Mouse (Mus musculus): ENCODE measurements around the gene Rnf185.

Gene Rnf185

DNA sequence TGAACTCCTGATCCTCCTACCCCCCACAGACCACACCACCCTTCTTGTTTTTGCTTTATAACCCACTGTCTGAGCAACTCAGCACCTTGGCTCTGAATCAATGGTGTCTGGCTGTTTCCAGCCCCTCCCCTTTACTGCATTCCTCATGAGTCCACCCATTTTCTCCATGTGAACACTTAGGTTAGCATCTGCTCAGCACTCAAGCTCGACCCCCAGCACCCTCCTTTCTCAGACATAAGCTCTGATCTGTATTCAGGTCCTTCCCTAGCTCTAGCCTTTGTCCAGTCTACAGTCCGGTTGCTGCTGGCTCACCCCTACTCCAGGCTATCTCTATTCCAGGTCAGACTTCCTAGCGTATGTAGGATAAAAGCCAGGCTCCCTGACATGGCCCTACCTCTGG lies 56.1 kb downstream of the Rnf185 start:
- no peak for DNase-seq (ENCODE audit: extremely low spot score, low spot score)

DNA sequence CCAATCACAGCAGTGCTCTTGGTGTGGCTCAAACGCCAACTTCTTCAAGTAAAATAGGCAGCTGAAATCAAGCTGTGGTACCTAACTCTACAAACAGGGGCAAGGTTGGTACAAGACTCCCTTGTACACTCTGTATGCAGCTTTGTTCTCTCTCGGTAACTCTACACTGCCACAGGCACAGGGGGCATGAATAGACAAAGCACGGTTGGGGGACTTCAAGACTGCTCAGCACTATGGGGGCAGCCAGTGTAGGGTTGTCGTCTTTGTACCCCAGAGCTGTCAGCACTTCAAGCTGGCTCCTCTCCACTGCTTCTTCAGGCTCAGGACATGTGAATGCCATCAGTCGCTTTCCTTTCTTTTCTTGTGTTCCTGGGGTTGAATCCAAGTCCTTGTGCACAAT lies 57.6 kb downstream of the Rnf185 start:
- DNase-seq (ENCODE audit: extremely low spot score, low spot score) = no peak

DNA sequence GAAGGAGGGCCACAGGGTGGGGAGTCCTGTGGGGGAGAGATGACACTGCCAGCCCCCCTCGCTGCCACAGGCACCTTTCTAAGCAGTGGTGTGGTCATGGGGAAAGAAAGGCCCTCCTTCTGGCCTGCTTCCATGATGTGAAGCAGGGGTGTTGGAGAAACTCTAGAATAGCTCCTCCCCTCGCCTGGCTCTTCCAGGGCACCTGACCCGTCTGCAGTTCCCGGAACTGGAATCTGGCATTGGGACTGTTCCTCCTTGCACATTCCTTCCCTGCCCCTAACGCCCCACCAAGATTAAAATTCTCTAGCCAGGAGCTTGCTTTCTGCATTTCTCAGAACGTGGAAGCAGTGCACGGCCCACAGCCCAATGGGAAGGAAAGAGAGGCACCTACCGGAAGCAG lies 59.6 kb downstream of the Rnf185 start:
- DNase-seq (ENCODE audit: extremely low spot score, low spot score) = no peak

DNA sequence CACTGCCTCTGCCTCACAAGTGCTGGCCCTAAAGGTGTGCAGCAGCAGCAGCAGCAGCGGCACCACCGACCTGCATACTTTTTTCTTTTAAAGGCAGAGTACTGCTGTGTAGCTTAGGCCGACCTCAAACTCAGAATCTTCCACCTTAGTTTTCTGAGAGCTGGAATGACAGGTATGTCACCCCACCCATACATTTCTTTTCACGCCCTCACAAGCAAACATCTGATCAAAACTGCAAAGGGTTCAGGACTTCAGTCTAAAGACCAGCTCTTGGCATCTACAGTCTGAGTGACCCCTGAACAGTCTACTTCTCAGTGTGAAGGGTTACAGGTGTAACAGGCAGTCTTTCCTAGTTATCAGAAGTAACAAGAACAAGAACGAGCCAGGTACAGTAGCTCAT lies 61.4 kb downstream of the Rnf185 start:
- no peak for DNase-seq (ENCODE audit: extremely low spot score, low spot score)

DNA sequence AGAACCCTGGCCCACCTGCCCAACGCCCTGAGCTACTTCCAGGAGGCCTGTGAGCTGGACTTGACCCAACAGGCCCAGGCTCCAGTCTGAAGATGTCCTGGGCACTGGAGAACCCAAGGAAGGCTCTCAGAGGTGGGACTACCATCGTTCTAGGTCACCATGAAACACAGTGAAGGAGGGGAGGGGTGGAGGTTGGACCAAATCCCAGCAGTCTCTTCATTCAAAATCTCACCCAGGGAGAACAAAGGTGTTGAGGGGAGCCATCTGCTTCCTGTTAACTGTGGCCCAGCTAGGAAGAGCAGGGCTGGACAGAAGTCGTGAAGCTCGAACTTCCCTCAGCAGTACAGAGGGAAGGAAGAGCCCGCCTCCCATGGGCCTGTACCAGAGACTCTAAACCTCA lies 62.2 kb downstream of the Rnf185 start:
- DNase-seq (ENCODE audit: extremely low spot score, low spot score) = no peak

DNA sequence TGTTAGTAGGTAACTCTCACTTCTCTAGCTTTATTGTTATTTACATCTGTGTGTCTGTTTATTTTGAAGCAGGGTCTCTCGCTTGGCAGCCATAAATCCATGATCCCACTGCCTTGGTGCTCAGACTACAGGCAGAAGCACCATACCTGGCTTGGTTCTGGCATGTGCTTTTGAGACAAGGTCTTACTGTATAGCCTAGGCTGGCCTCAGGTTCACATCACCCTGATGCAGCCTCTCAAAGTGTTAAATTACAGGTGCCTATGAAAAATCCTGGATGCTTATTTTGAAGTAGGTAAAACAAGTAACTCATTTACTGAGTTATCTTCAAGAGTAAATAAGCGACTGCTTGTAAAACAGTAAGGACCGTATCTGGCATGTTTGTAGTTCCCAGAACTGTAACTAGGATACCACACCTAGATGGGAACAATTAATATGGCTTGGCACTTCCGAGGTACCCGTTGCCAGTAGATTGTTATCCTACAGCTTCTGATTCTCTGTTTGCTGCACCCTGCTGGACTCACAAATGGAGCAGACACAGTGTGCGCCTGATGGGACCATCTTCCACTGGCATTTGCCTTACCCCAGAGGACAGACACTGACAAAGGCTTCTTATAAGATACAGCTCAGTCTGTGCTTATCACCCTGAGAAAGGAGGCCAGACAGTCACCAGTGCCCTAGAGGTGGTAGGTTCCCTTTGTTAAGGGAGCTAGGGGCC lies 64.5 kb downstream of the Rnf185 start:
- DNase-seq (ENCODE audit: extremely low spot score, low spot score) = no peak

DNA sequence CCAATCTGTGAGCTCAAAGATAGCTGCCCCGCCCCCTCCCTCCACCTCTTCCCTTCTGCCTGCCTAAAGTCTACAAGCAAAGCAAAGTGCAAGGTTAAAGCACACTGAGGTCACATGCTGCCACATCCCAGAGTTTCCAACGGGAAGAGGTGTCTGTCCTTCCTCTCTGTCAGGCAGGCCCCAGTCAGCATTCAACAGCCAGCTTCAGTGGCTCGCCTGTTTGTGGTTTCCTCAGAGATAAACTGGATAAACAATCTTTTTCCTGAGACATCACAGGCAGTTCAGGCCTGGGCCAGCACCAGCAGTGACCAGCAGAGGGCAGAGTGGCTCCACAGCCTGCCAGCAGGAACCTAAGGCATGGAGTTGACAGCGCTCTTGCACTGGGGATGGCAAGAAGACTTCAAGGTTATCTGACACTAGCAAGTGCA lies 65.2 kb downstream of the Rnf185 start:
- peak; percentile 72 for DNase-seq (ENCODE audit: extremely low spot score, low spot score)

DNA sequence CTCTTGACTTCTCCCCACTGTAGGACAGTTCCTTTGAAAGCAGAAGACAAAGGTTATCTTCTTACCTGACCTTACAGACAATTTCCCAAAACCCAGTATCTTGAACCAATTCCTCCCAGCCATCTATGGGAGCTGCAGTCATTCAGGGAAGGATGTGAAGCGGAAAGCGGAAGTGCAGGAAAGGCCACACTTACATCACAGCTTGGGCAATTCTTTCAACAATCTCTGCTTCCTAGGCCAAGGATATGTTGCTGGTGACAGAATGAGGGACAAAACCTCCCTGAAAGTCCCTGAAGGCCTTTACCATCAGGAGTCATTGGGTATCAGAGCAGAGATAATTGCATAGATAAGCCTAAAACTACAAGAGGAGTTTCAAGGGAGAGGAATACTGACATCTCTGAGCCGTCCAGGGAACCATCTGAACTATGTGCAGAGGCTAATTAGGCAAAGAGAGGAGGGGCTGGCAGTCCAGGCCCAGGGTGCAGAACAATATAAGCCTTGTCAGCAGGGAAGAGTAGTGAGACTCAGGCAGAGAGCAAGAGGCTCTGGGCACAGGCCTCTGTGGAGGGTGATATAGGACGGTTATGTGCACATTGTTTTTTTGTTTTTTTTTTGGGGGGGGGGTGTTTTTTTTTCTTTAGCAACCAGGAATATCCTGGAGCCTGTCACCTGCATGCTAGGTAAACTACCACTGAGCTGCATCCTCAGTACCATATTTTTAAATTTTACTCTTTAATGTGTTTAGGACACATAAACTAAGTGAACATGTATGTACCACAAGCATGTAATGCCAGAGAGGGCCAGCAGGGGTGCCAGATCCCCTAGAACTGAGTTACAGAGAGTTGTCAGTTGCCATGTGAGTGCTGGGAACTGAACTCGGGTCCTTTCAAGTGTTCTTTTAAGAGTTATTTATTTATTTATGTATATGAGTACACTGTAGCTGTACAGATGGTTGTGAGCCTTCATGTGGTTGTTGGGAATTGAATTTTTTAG lies 69.3 kb downstream of the Rnf185 start:
- no peak for DNase-seq (ENCODE audit: extremely low spot score, low spot score)

DNA sequence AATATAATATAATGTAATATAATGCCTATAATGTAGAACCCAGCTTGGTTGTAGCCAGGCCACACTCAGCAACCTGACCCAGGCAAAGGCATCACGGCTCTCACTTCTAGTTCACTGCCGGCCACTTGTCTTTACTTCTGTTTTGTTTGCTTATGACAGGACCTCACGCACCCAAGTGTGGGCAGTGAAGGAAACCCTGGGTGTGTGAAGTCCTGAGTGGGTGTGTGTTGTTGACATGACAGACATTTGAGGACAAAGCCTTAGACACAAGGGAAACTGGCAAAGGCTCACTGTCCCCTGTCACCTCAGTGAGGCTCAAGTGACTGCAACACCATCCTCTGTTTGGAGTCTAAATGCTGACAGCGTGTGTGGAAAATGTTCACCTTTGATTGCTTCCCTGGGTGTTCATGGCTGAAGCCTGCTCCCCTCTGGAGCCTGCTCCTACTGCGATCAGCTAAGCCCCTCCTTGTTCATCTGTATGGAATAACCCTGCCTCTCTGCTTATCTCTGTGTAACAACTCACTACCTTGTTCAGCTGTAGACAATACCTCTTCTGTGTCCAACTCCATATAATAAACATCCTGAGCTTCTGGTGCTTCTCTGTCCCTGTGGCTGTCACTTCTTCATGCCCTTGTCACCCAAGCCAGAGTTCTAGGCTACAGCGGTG lies 70.9 kb downstream of the Rnf185 start:
- no peak for DNase-seq (ENCODE audit: extremely low spot score, low spot score)

DNA sequence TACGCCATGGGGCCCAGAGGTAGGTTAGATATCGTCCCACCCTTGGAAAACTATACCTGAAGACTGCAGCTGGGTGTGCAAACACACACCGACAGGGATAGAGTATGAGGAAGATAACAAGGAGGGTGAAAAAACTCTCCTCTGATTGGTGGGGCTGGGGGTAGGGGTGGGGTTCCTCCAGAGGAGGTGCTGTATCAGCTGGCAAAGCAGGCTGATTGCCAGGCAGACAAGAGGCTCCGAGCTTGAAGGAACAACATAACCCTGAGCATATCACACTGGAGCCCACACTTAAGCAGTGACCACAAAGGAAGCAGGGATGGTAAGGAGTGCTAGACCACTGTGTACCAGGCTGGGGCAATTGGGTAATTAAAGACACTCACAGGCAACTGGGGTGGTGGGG lies 72.7 kb downstream of the Rnf185 start:
- no peak for DNase-seq (ENCODE audit: extremely low spot score, low spot score)

DNA sequence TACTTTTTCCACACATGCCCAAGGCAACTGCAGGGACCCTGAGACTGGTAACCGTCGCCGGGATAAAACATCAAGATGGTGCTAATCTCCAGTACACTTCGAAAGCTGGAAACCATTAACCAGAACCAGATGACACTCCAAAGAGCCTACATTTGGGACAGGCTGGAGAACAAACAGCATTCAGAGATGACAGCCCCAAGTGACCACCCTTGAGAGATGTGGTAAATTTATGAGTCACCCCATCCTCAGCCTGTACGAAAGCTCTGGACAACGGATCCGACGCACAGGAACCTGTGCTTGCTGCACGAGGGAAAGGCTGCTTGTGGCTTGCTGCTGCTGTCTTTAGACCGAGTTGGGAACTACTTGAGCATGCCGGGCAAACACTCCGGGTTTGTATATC lies 77.4 kb downstream of the Rnf185 start:
- DNase-seq (ENCODE audit: extremely low spot score, low spot score) = peak; percentile 42

DNA sequence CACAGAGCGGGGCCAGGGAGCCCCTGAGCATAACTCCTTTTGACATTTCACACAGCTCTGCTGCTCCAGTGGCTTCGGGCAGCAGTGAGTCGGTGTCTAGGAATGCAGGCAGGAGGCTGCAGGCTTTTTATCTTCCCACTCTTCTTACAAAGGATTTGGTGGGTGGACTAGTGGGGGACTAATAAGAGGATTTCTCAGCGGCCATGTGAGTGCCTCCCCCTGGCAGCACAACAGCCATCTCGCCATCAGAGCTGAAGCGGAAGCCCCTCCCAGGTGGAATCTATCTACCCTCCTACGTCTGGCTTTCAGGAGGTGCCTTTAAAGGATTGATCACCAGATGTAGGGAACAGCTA lies 77.9 kb downstream of the Rnf185 start:
- peak; percentile 43 for DNase-seq (ENCODE audit: extremely low spot score, low spot score)

DNA sequence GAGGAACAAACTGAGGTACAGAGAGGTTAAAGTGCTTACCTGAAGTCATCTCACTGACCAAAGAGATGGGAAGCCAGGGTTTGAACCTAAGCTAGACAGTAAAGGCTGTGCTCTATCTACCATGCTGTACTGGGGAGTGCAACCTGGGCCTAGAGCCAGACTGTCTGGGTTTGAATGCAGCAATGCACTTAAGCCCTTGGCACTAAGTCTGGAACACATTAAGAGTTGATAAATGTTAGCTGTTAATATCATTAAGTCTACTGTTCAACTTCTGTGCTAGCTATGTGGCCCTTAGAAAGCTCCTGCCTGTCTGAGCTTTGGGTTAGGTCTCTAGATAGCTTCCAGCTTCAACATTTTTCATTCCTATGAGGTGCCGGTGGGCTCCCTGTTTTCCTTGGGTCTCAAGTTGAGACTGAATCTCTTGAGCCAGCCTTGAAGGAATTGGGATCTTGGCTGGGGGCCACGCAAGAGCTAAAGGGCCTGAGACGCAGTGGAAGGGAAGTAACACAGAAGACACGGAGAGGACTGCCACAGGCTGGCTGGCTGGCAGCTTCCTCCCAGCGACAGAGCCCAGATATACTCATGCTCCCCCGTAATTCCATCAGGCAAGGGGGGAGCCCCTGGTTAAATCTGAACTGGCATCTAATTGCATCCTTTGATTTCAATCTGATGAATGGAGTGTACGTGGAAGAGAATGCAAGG lies 78.4 kb downstream of the Rnf185 start:
- DNase-seq (ENCODE audit: extremely low spot score, low spot score) = no peak

DNA sequence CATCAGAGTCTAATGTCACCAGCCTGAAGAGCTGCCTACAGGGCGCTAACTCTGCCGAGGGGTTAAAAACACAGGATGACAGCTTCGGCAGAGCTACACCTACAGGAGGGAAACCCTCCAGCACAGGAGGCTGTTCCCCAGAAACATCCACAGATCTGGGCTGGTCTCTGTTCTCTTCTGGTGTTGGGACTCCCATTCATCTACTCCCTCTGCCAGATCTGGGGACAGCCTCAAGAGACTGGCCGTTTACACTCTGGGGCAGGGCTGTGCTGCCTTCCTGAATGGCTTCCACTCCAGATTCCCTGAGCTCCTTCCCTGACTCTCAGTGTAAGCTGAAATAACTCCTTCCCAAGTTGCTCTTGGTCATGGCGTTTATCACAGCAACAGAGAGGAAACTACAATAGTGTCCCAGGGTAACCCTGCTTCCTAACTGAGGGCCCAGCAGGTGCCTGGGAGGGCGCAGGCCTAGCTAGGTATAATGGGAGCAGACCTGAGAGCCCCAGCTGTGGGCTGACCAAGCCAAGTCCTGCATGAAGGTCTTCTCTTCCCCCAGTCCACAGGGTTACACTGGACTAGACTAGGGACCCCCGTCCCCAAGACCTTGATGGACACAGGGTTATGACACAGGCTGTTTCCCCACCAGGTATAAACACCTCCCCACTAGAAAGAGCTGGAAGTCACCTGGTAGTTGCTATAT lies 80.4 kb downstream of the Rnf185 start:
- no peak for DNase-seq (ENCODE audit: extremely low spot score, low spot score)

DNA sequence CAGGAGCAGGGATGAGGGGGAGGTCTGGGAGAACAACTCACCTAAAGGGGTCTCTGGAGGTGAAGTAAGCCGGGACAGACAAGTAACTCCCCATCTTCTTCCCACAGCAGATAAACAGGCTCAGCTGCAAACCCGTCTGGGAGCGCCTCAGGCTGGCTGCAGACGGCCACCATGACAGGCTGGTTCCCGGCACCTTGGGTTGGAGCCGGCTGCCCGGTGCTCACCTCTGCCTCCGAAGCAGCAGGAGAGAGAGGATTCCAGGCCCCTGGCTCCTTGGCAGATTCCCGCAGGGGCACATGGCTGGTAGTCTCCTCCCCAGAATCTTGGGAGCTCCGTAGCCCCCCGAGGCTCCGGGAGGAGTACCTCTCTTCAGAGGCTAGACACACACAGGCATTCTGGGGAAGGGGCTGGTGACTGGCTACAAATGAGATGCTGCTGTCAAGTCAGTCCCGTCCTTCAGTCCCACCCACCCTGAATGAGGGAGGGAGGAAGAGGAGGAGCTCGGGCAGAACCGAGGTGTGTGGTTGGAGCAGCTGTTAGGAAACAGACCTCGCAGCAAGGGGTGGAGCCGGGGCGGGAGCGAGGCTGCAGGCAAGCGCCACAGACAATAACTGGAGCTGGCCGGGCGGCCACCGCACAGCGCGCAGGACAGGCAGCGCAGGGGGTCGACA lies 81.1 kb downstream of the Rnf185 start:
- peak; percentile 90 for DNase-seq (ENCODE audit: extremely low spot score, low spot score)

DNA sequence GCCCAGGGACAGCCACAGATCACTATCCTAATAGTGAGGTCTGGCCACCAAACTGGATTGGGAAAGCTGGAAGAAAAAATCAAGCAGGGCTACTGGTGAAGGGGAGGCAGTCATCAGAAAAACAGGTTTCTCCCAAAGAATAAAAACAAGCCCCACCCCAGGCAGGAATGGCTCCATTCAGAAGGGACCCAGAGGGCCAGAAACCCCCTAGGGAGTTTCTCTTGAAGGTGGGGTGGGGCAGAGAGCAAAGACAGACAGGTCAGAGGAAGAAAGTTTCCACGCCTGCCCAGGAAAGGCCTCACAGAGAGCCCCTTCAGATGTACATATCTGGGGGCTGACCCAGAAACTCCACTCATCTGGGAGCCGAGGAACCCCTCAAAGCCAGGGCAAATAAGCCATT lies 82.0 kb downstream of the Rnf185 start:
- DNase-seq (ENCODE audit: extremely low spot score, low spot score) = no peak

DNA sequence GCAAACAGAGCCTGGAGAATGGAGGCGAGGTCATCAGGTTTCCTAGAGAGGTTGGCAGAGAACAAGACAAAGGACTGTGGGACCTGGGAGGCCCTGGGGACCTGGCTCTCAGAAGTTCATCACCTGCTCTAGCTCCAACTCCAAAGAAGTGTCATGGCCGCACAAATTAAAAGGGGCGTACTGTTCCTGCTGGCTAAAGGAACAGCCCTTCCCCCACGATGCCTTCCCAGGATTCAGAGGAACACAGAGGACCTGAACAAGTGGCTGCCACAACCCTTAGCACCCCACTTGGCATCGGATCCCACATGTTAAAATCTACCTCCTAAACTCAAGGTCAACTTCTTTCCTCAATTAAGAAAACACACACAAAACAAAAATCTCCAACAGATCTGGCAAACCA lies 82.7 kb downstream of the Rnf185 start:
- no peak for DNase-seq (ENCODE audit: extremely low spot score, low spot score)

DNA sequence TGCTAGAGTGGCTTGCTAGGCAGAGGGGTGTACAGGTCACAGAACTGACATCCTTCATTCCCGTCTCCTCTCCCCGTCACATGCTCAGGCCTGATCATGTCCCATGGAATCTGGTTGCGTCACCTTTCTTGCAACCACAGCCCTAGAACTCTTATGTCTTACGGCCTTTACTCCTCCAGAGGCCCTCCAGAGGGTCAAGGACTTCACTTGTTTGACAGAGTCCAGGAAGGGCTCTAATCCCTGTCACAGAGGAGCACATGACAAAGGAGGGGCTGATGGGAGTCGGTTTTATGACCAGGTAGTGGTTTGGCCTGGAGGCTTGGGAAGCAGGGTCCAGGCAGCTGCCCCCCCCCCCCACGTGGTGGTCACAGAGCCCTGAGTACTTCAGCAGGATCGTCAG lies 83.2 kb downstream of the Rnf185 start:
- no peak for DNase-seq (ENCODE audit: extremely low spot score, low spot score)

DNA sequence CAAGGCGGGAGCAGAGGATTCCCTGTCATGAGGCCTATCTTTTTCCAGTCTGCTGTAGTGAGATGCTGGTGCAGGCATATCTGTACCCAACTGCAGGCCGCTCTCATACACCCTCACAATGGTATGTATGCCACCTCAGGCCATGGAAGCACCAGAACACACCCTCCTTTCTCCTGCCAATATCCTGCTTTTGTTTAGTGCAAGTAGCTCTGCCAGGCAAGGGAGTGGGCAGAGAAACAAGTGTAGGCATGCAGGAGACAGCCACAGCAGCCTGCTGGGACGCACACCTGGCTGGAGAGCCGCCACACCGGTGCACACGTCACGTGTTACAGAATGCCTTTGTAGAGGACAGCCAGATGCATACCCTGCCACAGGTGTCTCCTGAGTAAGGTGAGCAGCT lies 85.8 kb downstream of the Rnf185 start:
- no peak for DNase-seq (ENCODE audit: extremely low spot score, low spot score)
